Mouse (Mus musculus): Measurements from ENCODE around the gene Rab17. TPM values are rescaled to one million over a fixed set of nuclear protein-coding genes. Genes with fewer than 3 reads are reported as not detected.

Gene Rab17
- 0.94 and 1.0 TPM in 2 replicates for polyA plus RNA-seq (2011; ENCODE audit: insufficient read depth, insufficient read length, low read depth, missing spikeins)

DNA sequence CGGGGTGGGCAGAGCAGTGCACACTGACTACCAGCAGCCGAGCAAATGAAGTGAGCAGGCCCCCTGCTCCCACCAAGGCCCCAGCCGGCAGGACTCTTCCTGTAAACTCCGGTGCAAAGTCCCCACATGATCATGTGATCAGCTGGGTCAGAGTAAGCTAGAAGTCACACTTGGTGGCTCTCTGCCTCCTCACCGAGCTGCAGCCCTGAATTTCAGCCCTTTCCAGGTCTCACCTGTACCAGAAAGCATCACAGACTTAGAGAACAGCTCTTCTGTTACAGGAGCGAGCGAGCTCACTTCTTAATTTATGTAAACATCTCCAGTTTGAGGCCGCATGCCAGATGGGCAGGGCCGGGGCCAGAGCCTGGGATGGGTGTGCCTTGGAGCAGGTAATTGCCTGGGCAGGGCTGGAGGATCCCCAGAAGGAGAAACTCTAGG, at the start of gene Rab17:
TSS of gene Rab17 (minus strand) at position 315 of the 438 bp plus-strand sequence.
- Histone ChIP-seq H3K9me3 (replicated peaks; ENCODE audit: control insufficient read depth, insufficient read depth, low read length, poor library complexity, severe bottlenecking) (no peaks in the 10 kb centered on the region), H3K4me3 (ENCODE audit: low read depth, low read length) (peak within 1 kb of the TSS; percentile 43), H3K27me3 (ENCODE audit: control insufficient read depth, insufficient read depth, low read length, poor library complexity, severe bottlenecking) (no peaks in the 10 kb centered on the region), H3K27ac (ENCODE audit: insufficient read depth, low read length) (no peak within 1 kb of the TSS), H3K4me1 (ENCODE audit: control insufficient read depth, insufficient read depth, low read length) (peaks cover 5% of the 10 kb centered on the region), H3K9ac (ENCODE audit: low read depth, poor library complexity, severe bottlenecking) (0 out of 2 replicates have a peak within 1 kb of the TSS, but pooled peaks have one; percentile 11), H3K36me3 (ENCODE audit: control insufficient read depth, insufficient read depth, low read length, poor library complexity, severe bottlenecking) (no peaks in the 10 kb centered on the region)
- no peak for TF ChIP-seq CTCF (IDR thresholded peaks at IDR 0.05; ENCODE audit: low read depth, low read length)
- no peak for TF ChIP-seq POLR2A (IDR thresholded peaks at IDR 0.05; ENCODE audit: insufficient read depth, low read length)
- TF ChIP-seq EP300 (IDR thresholded peaks at IDR 0.05; ENCODE audit: insufficient read depth, low read depth, low read length): no peak

DNA sequence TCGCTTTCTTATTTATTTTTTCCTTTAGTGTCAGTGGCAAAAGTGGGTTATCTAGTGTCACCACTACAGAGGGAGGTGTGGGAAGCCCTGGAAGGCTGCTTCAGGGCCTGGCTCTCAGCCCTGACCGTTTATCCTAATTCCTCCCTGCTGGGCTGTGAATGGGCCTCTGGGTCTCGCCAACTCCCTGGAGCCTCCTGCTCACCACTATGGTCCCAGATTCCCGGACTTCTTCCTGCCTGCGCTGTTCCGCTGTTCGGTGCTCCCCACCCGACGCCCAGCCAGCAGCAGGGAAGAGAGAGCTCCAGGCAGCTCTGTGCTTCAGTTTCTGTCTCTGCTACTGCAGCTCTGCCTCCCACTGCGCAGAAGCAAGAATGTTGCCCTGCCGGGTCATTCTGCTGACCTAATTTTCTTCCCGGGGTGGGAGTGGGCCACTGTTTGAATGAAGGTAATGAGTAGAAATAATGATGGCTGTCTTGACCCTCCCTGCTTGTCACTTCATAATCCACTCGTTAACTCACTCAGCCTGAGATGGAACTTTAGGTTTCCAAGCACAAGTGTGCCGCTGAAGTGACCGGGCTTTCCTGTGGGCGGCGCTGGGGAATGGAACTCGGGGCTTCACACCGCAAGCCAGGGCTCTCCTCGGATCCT, 47.8 kb upstream of the Rab17 start:
- H3K27ac ChIP-seq (ENCODE audit: insufficient read depth, low read length): no peak overlapping the region
- H3K9ac ChIP-seq (ENCODE audit: low read depth, poor library complexity, severe bottlenecking): no peak overlapping the region
- H3K36me3 ChIP-seq (ENCODE audit: control insufficient read depth, insufficient read depth, low read length, poor library complexity, severe bottlenecking): no peaks in the 10 kb centered on the region
- H3K4me1 ChIP-seq (ENCODE audit: control insufficient read depth, insufficient read depth, low read length): no peaks in the 10 kb centered on the region
- TF ChIP-seq POLR2A (IDR thresholded peaks at IDR 0.05; ENCODE audit: insufficient read depth, low read length) (no peak), EP300 (IDR thresholded peaks at IDR 0.05; ENCODE audit: insufficient read depth, low read depth, low read length) (no peak), CTCF (IDR thresholded peaks at IDR 0.05; ENCODE audit: low read depth, low read length) (no peak)
- H3K27me3 ChIP-seq (ENCODE audit: control insufficient read depth, insufficient read depth, low read length, poor library complexity, severe bottlenecking): no peaks in the 10 kb centered on the region
- no peak overlapping the region for H3K4me3 ChIP-seq (ENCODE audit: low read depth, low read length)
- no peaks in the 10 kb centered on the region for H3K9me3 ChIP-seq (replicated peaks; ENCODE audit: control insufficient read depth, insufficient read depth, low read length, poor library complexity, severe bottlenecking)

DNA sequence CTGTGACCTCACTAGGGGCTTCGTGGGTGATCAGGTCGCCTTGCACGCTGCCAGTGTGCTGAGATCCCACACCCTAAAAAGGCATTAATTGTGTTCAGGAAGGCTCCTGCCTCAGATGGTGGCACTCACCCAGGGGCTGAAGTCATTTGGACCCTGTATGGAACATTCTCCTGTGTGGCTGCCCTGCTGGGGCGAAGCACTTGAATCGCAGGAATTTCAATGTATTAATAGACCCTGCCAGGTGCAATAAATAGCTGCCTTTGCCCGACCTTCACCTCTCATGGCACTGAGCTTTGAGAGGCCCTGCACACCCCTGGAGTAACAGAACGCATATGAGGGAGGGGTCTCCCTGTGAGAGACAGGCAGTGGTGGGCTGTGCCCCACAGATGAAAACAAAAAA, 46.1 kb upstream of the Rab17 start:
- H3K9me3 ChIP-seq (replicated peaks; ENCODE audit: control insufficient read depth, insufficient read depth, low read length, poor library complexity, severe bottlenecking): no peaks in the 10 kb centered on the region
- no peaks in the 10 kb centered on the region for H3K4me1 ChIP-seq (ENCODE audit: control insufficient read depth, insufficient read depth, low read length)
- H3K27ac ChIP-seq (ENCODE audit: insufficient read depth, low read length): no peak overlapping the region
- TF ChIP-seq POLR2A (IDR thresholded peaks at IDR 0.05; ENCODE audit: insufficient read depth, low read length) (no peak), CTCF (IDR thresholded peaks at IDR 0.05; ENCODE audit: low read depth, low read length) (no peak), EP300 (IDR thresholded peaks at IDR 0.05; ENCODE audit: insufficient read depth, low read depth, low read length) (no peak)
- H3K4me3 ChIP-seq (ENCODE audit: low read depth, low read length): no peak overlapping the region
- no peak overlapping the region for H3K9ac ChIP-seq (ENCODE audit: low read depth, poor library complexity, severe bottlenecking)
- H3K36me3 ChIP-seq (ENCODE audit: control insufficient read depth, insufficient read depth, low read length, poor library complexity, severe bottlenecking): no peaks in the 10 kb centered on the region
- no peaks in the 10 kb centered on the region for H3K27me3 ChIP-seq (ENCODE audit: control insufficient read depth, insufficient read depth, low read length, poor library complexity, severe bottlenecking)

DNA sequence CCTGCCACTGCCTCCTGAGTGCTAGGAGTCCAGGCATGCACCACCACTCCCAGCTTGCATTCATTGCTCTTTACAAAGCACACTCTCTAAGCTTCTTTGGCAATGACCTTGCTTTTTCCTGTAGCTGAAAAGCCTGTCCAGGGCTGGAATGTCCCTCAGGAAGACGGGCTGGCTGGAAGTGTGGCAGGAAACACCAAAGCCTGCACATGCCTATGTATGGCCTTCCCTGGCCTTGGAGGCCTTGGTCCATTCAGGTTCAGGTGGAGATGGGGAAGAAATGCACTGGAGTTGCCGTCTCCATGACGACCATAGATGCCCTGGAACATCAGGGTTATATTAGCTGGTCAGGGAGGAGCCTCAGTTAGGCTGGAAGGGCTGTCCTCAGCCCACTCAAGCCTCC, 44.3 kb upstream of the Rab17 start:
- Histone ChIP-seq H3K4me1 (ENCODE audit: control insufficient read depth, insufficient read depth, low read length) (no peaks in the 10 kb centered on the region), H3K36me3 (ENCODE audit: control insufficient read depth, insufficient read depth, low read length, poor library complexity, severe bottlenecking) (no peaks in the 10 kb centered on the region), H3K27me3 (ENCODE audit: control insufficient read depth, insufficient read depth, low read length, poor library complexity, severe bottlenecking) (no peaks in the 10 kb centered on the region), H3K27ac (ENCODE audit: insufficient read depth, low read length) (no peak overlapping the region), H3K9ac (ENCODE audit: low read depth, poor library complexity, severe bottlenecking) (no peak overlapping the region), H3K4me3 (ENCODE audit: low read depth, low read length) (no peak overlapping the region), H3K9me3 (replicated peaks; ENCODE audit: control insufficient read depth, insufficient read depth, low read length, poor library complexity, severe bottlenecking) (no peaks in the 10 kb centered on the region)
- TF ChIP-seq POLR2A (IDR thresholded peaks at IDR 0.05; ENCODE audit: insufficient read depth, low read length): no peak
- TF ChIP-seq EP300 (IDR thresholded peaks at IDR 0.05; ENCODE audit: insufficient read depth, low read depth, low read length): no peak
- TF ChIP-seq CTCF (IDR thresholded peaks at IDR 0.05; ENCODE audit: low read depth, low read length): no peak

DNA sequence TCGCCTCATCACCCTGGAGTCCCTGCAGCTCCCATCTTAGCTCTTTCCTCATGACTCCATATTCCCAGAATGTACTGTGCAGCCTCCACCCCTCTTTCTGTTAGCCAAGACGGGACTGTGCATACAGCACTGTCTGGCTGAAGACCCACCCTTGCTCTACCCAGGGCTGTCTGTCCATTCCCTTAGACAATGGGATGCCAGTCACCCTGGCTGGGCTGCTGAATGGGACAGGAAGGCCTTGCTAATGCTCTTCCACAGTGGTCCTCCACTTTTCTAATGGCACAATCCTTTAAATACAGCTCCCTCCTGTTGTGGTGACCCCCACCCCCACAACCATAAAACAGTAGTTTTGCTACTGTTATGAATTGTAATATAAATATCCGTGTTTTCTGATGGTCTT, 41.9 kb upstream of the Rab17 start:
- H3K36me3 ChIP-seq (ENCODE audit: control insufficient read depth, insufficient read depth, low read length, poor library complexity, severe bottlenecking): no peaks in the 10 kb centered on the region
- no peaks in the 10 kb centered on the region for H3K27me3 ChIP-seq (ENCODE audit: control insufficient read depth, insufficient read depth, low read length, poor library complexity, severe bottlenecking)
- H3K9ac ChIP-seq (ENCODE audit: low read depth, poor library complexity, severe bottlenecking): no peak overlapping the region
- H3K4me1 ChIP-seq (ENCODE audit: control insufficient read depth, insufficient read depth, low read length): no peaks in the 10 kb centered on the region
- no peaks in the 10 kb centered on the region for H3K9me3 ChIP-seq (replicated peaks; ENCODE audit: control insufficient read depth, insufficient read depth, low read length, poor library complexity, severe bottlenecking)
- H3K27ac ChIP-seq (ENCODE audit: insufficient read depth, low read length): no peak overlapping the region
- no peak for TF ChIP-seq POLR2A (IDR thresholded peaks at IDR 0.05; ENCODE audit: insufficient read depth, low read length)
- no peak for TF ChIP-seq CTCF (IDR thresholded peaks at IDR 0.05; ENCODE audit: low read depth, low read length)
- no peak for TF ChIP-seq EP300 (IDR thresholded peaks at IDR 0.05; ENCODE audit: insufficient read depth, low read depth, low read length)
- no peak overlapping the region for H3K4me3 ChIP-seq (ENCODE audit: low read depth, low read length)

DNA sequence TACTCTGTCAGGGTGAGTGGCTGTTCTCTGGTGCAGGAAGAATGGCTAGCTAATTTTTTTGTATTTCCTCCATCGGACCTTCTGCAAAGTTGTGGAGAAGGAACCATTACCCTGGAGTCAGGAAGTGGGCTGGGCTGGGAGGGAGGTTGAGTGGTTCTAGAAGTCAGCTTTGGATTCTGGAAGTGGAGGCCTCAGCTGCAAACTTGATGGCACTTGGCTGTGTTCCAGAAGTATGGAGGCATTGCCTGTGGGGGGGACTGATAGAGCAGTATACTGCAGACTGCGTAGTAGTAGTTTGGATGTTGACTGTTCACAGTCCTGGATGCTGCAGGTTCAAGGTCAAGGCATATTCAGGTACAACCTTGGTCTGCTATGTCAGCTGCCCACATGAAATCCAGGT, 41.3 kb upstream of the Rab17 start:
- Histone ChIP-seq H3K27ac (ENCODE audit: insufficient read depth, low read length) (no peak overlapping the region), H3K9ac (ENCODE audit: low read depth, poor library complexity, severe bottlenecking) (no peak overlapping the region), H3K4me1 (ENCODE audit: control insufficient read depth, insufficient read depth, low read length) (no peaks in the 10 kb centered on the region), H3K27me3 (ENCODE audit: control insufficient read depth, insufficient read depth, low read length, poor library complexity, severe bottlenecking) (no peaks in the 10 kb centered on the region), H3K4me3 (ENCODE audit: low read depth, low read length) (no peak overlapping the region), H3K9me3 (replicated peaks; ENCODE audit: control insufficient read depth, insufficient read depth, low read length, poor library complexity, severe bottlenecking) (no peaks in the 10 kb centered on the region), H3K36me3 (ENCODE audit: control insufficient read depth, insufficient read depth, low read length, poor library complexity, severe bottlenecking) (no peaks in the 10 kb centered on the region)
- TF ChIP-seq POLR2A (IDR thresholded peaks at IDR 0.05; ENCODE audit: insufficient read depth, low read length): no peak
- TF ChIP-seq CTCF (IDR thresholded peaks at IDR 0.05; ENCODE audit: low read depth, low read length): no peak
- TF ChIP-seq EP300 (IDR thresholded peaks at IDR 0.05; ENCODE audit: insufficient read depth, low read depth, low read length): no peak
